Mouse (Mus musculus) thymus, adult 18-20 months (tissue): ENCODE results near the gene Dennd6a.
"Not testable (repeated sequence)": the region's sequence is repeated elsewhere in the genome, so short reads cannot be mapped to it uniquely, and the experiment has no call there.

Source experiments
- DNase-seq, 2 experiments: peaks; one replicate each; pipeline ENCODE4 v3.0.0; 2022; ENCODE audit warnings: mixed read lengths in 2 of 2

The Dennd6a gene

GRCm38 (mm10) chr14:26645989-26646650 lies 72.5 kb downstream of the Dennd6a start:
- no peak for DNase-seq

DNA sequence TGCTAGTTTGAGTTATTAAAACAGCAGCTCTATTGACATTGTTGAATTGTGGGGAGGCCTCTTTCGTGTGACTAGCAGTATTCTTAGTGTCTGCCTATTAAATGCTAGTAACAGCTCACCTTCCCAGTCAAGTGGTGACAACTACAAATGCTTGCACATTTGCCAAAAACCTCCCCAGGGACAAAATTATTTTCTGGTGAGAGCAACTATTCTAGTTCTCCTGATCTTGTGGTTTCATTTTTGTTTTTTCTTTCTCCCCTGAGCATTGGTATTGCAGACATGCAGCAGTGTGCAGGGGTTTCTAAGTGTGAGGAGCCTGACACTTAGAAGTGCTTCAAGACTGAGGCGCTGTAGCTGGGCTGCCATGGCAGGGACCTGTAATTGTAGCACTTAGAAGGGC lies 74.2 kb downstream of the Dennd6a start:
- DNase-seq = no peak

DNA sequence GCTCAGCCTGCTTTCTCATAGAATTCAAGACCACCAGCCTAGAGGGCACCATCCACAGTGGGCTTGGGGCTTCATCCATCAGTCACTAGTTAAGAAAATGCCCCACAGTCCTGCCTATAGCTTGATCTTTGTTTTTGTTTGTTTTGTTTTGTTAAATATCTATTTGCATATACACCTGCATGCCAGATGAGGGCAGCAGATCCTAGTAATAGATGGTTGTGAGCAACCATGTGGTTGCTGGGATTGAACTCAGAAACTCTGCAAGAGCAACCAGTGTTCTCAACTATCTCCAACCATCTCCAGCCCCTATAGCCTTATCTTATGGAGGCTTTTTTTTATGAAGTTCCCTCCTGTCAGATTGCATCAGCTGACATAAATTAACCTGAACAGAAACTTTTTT lies 78.2 kb downstream of the Dennd6a start:
- DNase-seq = no peak

DNA sequence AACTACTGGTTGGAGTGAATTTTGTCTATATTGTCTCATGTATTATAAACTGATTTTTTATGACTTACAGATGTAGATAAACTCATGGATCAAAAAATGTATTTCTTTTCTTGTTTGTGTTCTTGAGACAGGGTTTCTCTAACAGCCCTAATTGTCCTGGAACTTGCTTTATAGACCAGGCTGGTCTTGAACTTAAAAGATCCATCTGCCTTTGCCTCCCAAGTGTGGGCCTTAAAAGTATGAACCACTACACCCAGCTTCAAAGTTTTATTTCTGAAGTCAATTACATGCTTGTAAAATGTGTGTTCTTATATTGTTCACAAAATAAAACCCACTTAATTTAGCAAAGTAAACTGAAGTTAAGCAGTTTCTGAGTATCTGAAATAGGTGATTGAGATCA lies 84.5 kb downstream of the Dennd6a start:
- no peak for DNase-seq

DNA sequence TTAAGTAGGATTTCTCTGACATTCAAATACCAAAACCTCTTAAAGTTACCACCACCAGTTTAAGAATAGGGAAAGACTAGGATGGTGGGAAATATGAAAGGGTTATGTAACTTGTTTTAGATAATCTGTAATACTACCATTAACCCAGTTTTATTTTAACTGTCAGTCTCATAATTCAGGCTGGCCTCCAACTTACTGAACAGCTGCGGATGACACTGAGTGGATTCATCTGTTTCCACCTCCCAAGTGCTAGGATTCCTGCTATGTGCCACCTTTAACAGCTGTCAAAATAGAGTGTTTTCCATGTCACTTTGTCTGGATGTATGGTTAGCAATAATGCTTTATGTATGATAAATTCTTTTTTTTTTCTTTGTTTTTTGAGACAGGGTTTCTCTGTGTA lies 86.6 kb downstream of the Dennd6a start:
- no peak for DNase-seq

DNA sequence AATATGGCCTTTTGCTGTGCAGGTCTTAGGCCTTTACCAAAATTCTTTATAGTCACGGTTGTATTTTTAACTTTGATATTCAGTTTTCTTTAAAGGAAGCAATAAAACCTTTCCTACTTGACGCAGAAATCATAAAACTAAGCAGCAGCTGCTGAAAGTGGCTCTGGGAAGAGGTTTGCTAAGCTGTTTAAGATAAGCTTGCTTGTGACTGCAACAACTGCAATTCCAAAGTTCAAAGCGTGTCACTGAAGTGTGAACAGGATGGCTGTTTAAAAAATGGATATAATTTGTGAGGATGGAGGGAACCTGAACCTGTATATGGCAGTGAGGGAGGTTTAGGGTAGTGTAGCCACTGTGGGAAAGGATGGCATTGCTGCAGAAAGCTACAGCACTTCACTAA lies 88.4 kb downstream of the Dennd6a start:
- DNase-seq = no peak

- no peak for DNase-seq
Measured at GRCm38 (mm10) chr14:26662488-26662887, 88.8 kb downstream of the Dennd6a start.

DNA sequence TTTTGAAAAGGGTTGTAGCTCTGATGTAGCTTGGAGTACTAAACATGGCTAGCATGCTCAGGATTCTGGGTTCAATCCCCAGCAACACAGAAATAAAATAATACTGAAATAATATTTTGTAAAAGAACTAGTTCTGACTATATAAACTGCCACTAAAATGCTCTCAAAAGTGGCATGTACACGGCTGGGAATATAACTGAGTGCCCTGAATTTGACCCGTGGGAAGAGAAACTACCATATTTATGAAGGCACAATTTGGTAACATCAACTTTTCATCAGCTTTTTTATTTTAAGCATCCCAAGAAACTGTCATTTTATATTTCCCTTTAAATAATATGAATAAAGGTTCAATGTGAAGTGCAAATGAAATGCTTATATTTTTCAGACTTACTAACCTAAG lies 90.2 kb downstream of the Dennd6a start:
- DNase-seq = no peak

DNA sequence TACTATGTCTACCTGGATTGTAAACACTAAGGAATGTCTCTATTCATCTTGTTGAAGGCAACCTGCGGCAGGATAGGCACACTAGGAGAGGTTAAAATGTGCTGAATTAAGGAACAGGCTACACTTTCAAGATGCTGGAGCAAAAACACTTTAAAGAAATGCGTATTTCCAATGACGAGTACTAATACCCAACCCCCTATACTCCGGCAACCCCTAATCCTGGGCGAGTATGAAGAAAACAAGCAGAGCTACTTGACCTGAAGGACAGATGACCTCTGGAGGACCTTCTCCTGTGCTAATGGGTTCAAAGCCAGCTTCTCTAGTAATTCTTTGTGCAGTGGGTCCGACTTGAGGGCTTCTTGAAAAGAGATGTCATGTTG lies 94.3 kb downstream of the Dennd6a start:
- DNase-seq = no peak

- peak; percentile 38 to 41 for DNase-seq
Measured at GRCm38 (mm10) chr14:26668371-26669291, 95.0 kb downstream of the Dennd6a start.

DNA sequence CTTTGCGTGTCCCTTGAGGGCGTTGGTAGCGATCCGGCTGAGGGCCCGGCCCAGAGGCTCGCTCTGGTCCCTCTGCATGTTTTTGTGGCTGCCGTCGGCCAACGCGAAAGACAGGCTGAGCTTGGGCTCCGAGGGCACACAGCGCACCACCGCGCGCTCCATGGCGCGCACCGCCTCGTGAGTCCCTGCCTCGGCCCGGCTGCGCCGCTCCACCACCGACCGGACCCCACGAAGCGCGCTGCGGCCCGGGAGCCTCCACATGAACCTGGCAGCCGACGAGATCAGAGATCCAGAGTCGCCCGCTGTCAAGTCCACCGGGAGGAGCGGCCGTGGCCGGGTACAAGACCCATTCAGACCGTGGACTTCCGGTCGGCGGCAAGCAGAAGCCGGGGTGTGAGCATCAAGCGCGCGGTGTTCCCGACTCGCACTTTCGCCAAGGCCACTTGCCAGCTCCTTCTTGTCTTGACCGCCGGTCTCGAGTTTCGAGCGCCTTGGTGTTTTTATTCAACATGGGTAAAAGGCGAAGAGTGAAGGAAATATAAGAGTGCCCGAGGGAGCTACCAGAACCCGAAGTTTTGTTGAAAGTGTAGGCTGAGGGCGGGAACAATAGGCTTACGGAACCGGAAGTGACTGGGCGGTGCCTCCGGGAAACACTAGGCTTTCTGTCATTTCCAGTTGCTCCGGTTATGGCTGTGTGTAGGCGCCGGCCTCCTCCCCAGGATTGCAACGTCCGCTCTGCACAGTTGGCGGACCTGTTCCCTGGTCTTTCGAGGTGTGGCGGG lies 95.8 kb downstream of the Dennd6a start, which contains the start of gene Pde12:
Gene Pde12, minus strand, starts transcription at position 592 of the 782 bp plus-strand sequence.
- DNase-seq = peak; percentile 71 to 81

DNA sequence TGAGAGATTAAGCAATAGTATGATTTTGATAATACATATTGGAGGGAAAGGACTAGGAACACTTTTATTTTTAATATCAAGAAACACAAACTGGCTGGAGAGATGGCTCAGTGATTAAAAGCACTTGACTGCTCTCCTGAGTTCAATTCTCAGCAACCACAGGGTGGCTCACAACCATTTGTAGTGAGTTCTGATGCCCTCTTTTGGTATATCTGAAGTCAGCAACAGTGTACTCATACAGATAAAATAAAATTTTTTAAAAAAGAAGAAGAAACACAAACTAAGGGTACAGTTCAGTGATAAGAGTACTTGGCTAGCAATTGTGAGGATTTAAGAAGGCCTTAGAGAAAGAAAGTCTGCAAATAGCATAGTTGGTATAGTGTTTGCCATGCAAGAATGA lies 97.3 kb downstream of the Dennd6a start:
- no peak for DNase-seq

- DNase-seq = not testable (repeated sequence)
Measured at GRCm38 (mm10) chr14:26671870-26672615, 98.4 kb downstream of the Dennd6a start.

- DNase-seq = not testable (repeated sequence)
Measured at GRCm38 (mm10) chr14:26674476-26675169, 101.0 kb downstream of the Dennd6a start.

DNA sequence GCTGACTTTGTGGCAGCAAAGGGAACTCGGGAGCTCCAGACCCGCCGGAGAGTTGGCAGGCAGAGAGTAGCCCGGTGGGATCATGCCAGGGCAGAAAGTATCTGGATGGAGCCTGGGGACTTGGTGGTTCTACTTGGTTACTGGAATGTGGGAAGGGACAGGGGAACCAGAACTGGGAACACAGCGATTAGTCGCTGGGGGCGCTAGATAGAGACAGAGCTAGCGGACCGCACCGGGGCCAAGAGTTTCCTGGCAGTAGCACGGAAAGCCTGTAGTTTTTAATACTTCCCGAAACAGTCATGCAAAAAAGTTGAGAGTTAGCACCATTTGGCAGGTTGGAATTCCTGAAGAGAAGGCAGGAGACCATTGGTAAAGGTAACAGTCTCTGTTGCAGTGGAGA lies 101.7 kb downstream of the Dennd6a start:
- no peak for DNase-seq

GRCm38 (mm10) chr14:26675791-26676190 lies 102.1 kb downstream of the Dennd6a start:
- no peak for DNase-seq
